8 mouse cellular contexts compared by ENCODE assay signal in genomic region chr6:81839474-81840153, GRCm38 (mm10).
A peak's percentile ranks its signal among the peaks of the same experiment; 100 is the strongest.
DNase-seq lines count a peak whose midpoint lies in the region; ATAC-seq lines count a peak whose summit lies in the region.

No protein-coding gene starts in this region.

- H3K27me3 ChIP-seq in hindbrain, embryonic 13.5 days: no peaks in the 10 kb centered on the region
- H3K27me3 ChIP-seq in neural tube, embryonic 14.5 days (ENCODE audit: control insufficient read depth, insufficient read depth, low read length): no peaks in the 10 kb centered on the region

- intact Hi-C loops in left cerebral cortex, postnatal 14 days (cut with DNase I): loop anchor here (5.0 to 10.0 kb wide), 3 partner anchors 38 to 108 kb away; partner anchors contain the start of gene Gcfc2
- intact Hi-C loops in left cerebral cortex, postnatal 10 days (cut with DNase I): loop anchor here (5.0 kb wide), 2 partner anchors 88 to 118 kb away; no protein-coding TSS in a partner anchor

- peak overlapping the region; percentile 29 for H3K4me2 ChIP-seq in hindbrain, embryonic 13.5 days
- H3K4me2 ChIP-seq in neural tube, embryonic 14.5 days (ENCODE audit: low read depth, low read length): 0 out of 2 replicates have a peak overlapping the region, but pooled peaks have one; percentile 20

- H3K9me3 ChIP-seq in hindbrain, embryonic 13.5 days: no peaks in the 10 kb centered on the region
- H3K9me3 ChIP-seq in neural tube, embryonic 14.5 days (ENCODE audit: control insufficient read depth, low read length): no peaks in the 10 kb centered on the region

- H3K9ac ChIP-seq in hindbrain, embryonic 13.5 days: no peak overlapping the region
- no peak overlapping the region for H3K9ac ChIP-seq in neural tube, embryonic 14.5 days (replicated peaks; ENCODE audit: low read depth, low read length)

- peak; percentile 83 for ATAC-seq in cerebellum, adult (ENCODE audit: insufficient number of reproducible peaks, low FRiP score, low TSS enrichment)
- ATAC-seq in hindbrain, embryonic 13.5 days (ENCODE audit: low FRiP score): no peak
- no peak for ATAC-seq in neural tube, embryonic 14.5 days (ENCODE audit: low read depth)
- no peak for ATAC-seq in CD4-positive, CD25-positive, alpha-beta regulatory T cell, adult 4 months

- no peak overlapping the region for H3K27ac ChIP-seq in hindbrain, embryonic 13.5 days
- H3K27ac ChIP-seq in neural tube, embryonic 14.5 days (ENCODE audit: low read depth, low read length): no peak overlapping the region

- WGBS in hindbrain, embryonic 13.5 days: 65% methylated on average over 11 of the region's 11 CpGs
- 71% methylated on average over 11 of the region's 11 CpGs for WGBS in neural tube, embryonic 14.5 days

- H3K4me3 ChIP-seq in hindbrain, embryonic 13.5 days: no peak overlapping the region
- no peak overlapping the region for H3K4me3 ChIP-seq in neural tube, embryonic 14.5 days (ENCODE audit: low read depth, low read length)

- H3K4me1 ChIP-seq in hindbrain, embryonic 13.5 days (replicated peaks): no peaks in the 10 kb centered on the region
- H3K4me1 ChIP-seq in neural tube, embryonic 14.5 days (ENCODE audit: control insufficient read depth, insufficient read depth, low read length): no peaks in the 10 kb centered on the region

- no peak for DNase-seq in cerebellum, adult 9-11 months
- peak; percentile 59 to 66 for DNase-seq in left cerebral cortex, postnatal 14 days (ENCODE audit: low spot score in 2 of 2)
- DNase-seq in left cerebral cortex, postnatal 10 days (ENCODE audit: extremely low spot score in 1 of 2, low spot score in 2 of 2): no peak
- no peak for DNase-seq in cerebellum, adult 8-10 months

- no peaks in the 10 kb centered on the region for H3K36me3 ChIP-seq in hindbrain, embryonic 13.5 days
- H3K36me3 ChIP-seq in neural tube, embryonic 14.5 days (ENCODE audit: control insufficient read depth, insufficient read depth, low read length): no peaks in the 10 kb centered on the region

Comparison
In these comparisons a context has a peak if more than half of its experiments do, and no peak if none do; other contexts are left out.
1. DNase-seq: peak in left cerebral cortex, postnatal 14 days (2 of 2); none in cerebellum, adult 9-11 months (single experiment), left cerebral cortex, postnatal 10 days (0 of 2) and cerebellum, adult 8-10 months (single experiment).